Comparison of ENCODE assay signal across 8 mouse cellular contexts in the genomic region with DNA sequence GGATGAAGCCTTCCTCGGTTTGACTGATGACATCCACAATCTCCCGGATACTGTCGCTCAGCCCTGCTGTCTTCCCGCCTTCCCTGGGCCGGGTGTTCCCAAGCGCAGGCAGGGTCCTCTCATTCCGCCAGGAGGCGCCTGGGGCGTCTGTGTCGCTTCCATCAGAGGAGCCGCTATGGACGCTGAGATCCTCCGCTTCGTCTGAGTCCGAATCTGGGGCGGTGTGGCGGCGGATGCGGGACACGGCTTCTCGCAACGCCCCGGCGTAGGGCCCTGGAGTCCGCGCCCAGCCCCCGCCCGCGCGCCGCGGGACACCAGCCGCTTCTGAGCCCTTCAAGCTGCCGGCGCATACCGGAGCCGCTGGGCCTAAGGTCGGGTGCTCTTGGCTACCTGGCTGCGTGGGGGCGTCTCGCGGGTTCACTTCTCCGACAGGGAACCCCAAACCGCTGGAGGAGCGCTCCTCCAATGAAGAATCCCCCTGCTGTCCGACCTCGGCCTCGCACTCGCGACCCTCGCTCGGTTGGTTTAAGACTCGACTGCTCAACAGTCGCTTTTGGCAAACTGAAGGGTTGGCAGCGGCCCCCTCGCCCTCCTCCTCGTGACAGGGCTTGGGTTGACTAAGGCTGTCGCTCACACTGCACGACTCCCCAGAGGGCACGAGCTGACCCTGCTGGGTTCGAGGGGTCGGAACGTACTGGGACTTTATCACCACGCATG. TPM values are rescaled to one million over a fixed set of nuclear protein-coding genes. Genes with fewer than 3 reads are reported as not detected.
A peak's percentile ranks its signal among the peaks of the same experiment; 100 is the strongest.
DNase-seq lines count a peak whose midpoint lies in the region; ATAC-seq and TF ChIP-seq lines count a peak whose summit lies in the region.

No protein-coding gene starts in this region.

- no peak for TF ChIP-seq EP300 in stomach, postnatal 0 days (optimal IDR thresholded peaks at IDR 0.05)

- peak; percentile 69 to 88 for DNase-seq in adrenal gland, adult (ENCODE audit: inconsistent age in 2 of 2, low spot score in 1 of 2)
- DNase-seq in adrenal gland, adult 8-10 months: no peak
- peak; percentile 60 for DNase-seq in liver, embryonic 11.5 days (ENCODE audit: low spot score)
- peak; percentile 74 for DNase-seq in midbrain, postnatal 0 days (ENCODE audit: low spot score)
- peak; percentile 78 for DNase-seq in stomach, postnatal 0 days (ENCODE audit: low spot score)

- H3K4me3 ChIP-seq in embryonic facial prominence, embryonic 13.5 days: peak overlapping the region; percentile 49
- H3K4me3 ChIP-seq in heart, embryonic 11.5 days (ENCODE audit: low read depth, low read length): peak overlapping the region; percentile 41
- H3K4me3 ChIP-seq in kidney, embryonic 15.5 days (replicated peaks): peak overlapping the region; percentile 53
- peak overlapping the region; percentile 49 for H3K4me3 ChIP-seq in liver, embryonic 11.5 days (ENCODE audit: low read depth, low read length)
- H3K4me3 ChIP-seq in midbrain, postnatal 0 days (ENCODE audit: low read depth, low read length): peak overlapping the region; percentile 45
- H3K4me3 ChIP-seq in stomach, postnatal 0 days (ENCODE audit: low read depth, low read length): peak overlapping the region; percentile 45

- H3K4me2 ChIP-seq in embryonic facial prominence, embryonic 13.5 days: peak overlapping the region; percentile 88
- H3K4me2 ChIP-seq in heart, embryonic 11.5 days: peak overlapping the region; percentile 74
- peak overlapping the region; percentile 92 for H3K4me2 ChIP-seq in kidney, embryonic 15.5 days
- peak overlapping the region; percentile 72 for H3K4me2 ChIP-seq in liver, embryonic 11.5 days
- H3K4me2 ChIP-seq in midbrain, postnatal 0 days (ENCODE audit: low read depth, low read length, poor library complexity, severe bottlenecking): peak overlapping the region; percentile 85
- peak overlapping the region; percentile 79 for H3K4me2 ChIP-seq in stomach, postnatal 0 days (replicated peaks; ENCODE audit: low read depth)

- peak; percentile 73 for TF ChIP-seq CTCF in midbrain, postnatal 0 days (IDR thresholded peaks at IDR 0.05)
- TF ChIP-seq CTCF in stomach, postnatal 0 days (IDR thresholded peaks at IDR 0.05; ENCODE audit: low read depth): peak; percentile 76

- H3K9ac ChIP-seq in embryonic facial prominence, embryonic 13.5 days: peak overlapping the region; percentile 67
- H3K9ac ChIP-seq in heart, embryonic 11.5 days (ENCODE audit: low read depth, low read length): peak overlapping the region; percentile 50
- H3K9ac ChIP-seq in kidney, embryonic 15.5 days: peak overlapping the region; percentile 47
- H3K9ac ChIP-seq in liver, embryonic 11.5 days (ENCODE audit: low read depth, low read length): no peak overlapping the region
- H3K9ac ChIP-seq in midbrain, postnatal 0 days (replicated peaks; ENCODE audit: low read length, poor library complexity, severe bottlenecking): peak overlapping the region; percentile 60
- H3K9ac ChIP-seq in stomach, postnatal 0 days (ENCODE audit: low read length): peak overlapping the region; percentile 52; the same call in 1 of the 2 replicates

- no peaks in the 10 kb centered on the region for H3K9me3 ChIP-seq in embryonic facial prominence, embryonic 13.5 days
- H3K9me3 ChIP-seq in heart, embryonic 11.5 days (replicated peaks; ENCODE audit: control insufficient read depth, low read length): no peaks in the 10 kb centered on the region
- H3K9me3 ChIP-seq in kidney, embryonic 15.5 days (replicated peaks): no peaks in the 10 kb centered on the region
- H3K9me3 ChIP-seq in liver, embryonic 11.5 days (ENCODE audit: control insufficient read depth, low read length): no peaks in the 10 kb centered on the region
- H3K9me3 ChIP-seq in midbrain, postnatal 0 days (ENCODE audit: low read length): no peaks in the 10 kb centered on the region
- H3K9me3 ChIP-seq in stomach, postnatal 0 days (ENCODE audit: control insufficient read depth, low read length): no peaks in the 10 kb centered on the region

- WGBS in embryonic facial prominence, embryonic 13.5 days: 1% methylated on average over 64 of the region's 64 CpGs
- 1% methylated on average over 64 of the region's 64 CpGs for WGBS in heart, embryonic 11.5 days (ENCODE audit: insufficient replicate concordance)
- WGBS in kidney, embryonic 15.5 days: under 1% methylated on average over 64 of the region's 64 CpGs
- WGBS in liver, embryonic 11.5 days: 1% methylated on average over 64 of the region's 64 CpGs
- under 1% methylated on average over 61 of the region's 64 CpGs for WGBS in midbrain, postnatal 0 days
- 3% methylated on average over 63 of the region's 64 CpGs for WGBS in stomach, postnatal 0 days

- H3K4me1 ChIP-seq in embryonic facial prominence, embryonic 13.5 days: peaks cover 53% of the 10 kb centered on the region
- H3K4me1 ChIP-seq in heart, embryonic 11.5 days (ENCODE audit: control insufficient read depth, insufficient read depth, low read length): peaks cover 51% of the 10 kb centered on the region
- peaks cover 56% of the 10 kb centered on the region for H3K4me1 ChIP-seq in kidney, embryonic 15.5 days
- H3K4me1 ChIP-seq in liver, embryonic 11.5 days (replicated peaks; ENCODE audit: control insufficient read depth, insufficient read depth, low read length): peaks cover 39% of the 10 kb centered on the region
- peaks cover 18% of the 10 kb centered on the region for H3K4me1 ChIP-seq in midbrain, postnatal 0 days (ENCODE audit: insufficient read depth, low read length)
- peaks cover 2% of the 10 kb centered on the region; the same call in 1 of the 2 replicates for H3K4me1 ChIP-seq in stomach, postnatal 0 days (replicated peaks; ENCODE audit: control insufficient read depth, insufficient read depth)

- H3K27me3 ChIP-seq in embryonic facial prominence, embryonic 13.5 days: peaks cover 100% of the 10 kb centered on the region
- peaks cover 96% of the 10 kb centered on the region for H3K27me3 ChIP-seq in heart, embryonic 11.5 days (ENCODE audit: control insufficient read depth, insufficient read depth, low read length)
- H3K27me3 ChIP-seq in kidney, embryonic 15.5 days: peaks cover 100% of the 10 kb centered on the region
- H3K27me3 ChIP-seq in liver, embryonic 11.5 days (replicated peaks; ENCODE audit: control insufficient read depth, insufficient read depth, low read length): peaks cover 97% of the 10 kb centered on the region
- H3K27me3 ChIP-seq in midbrain, postnatal 0 days (ENCODE audit: insufficient read depth, low read length): peaks cover 80% of the 10 kb centered on the region
- peaks cover 23% of the 10 kb centered on the region for H3K27me3 ChIP-seq in stomach, postnatal 0 days (ENCODE audit: control insufficient read depth, insufficient read depth, low read length)

- no peaks in the 10 kb centered on the region for H3K36me3 ChIP-seq in embryonic facial prominence, embryonic 13.5 days
- no peaks in the 10 kb centered on the region for H3K36me3 ChIP-seq in heart, embryonic 11.5 days (ENCODE audit: control insufficient read depth, insufficient read depth, low read length)
- no peaks in the 10 kb centered on the region for H3K36me3 ChIP-seq in kidney, embryonic 15.5 days
- H3K36me3 ChIP-seq in liver, embryonic 11.5 days (ENCODE audit: control insufficient read depth, insufficient read depth, low read length): no peaks in the 10 kb centered on the region
- H3K36me3 ChIP-seq in midbrain, postnatal 0 days (ENCODE audit: insufficient read depth, low read length): no peaks in the 10 kb centered on the region
- no peaks in the 10 kb centered on the region for H3K36me3 ChIP-seq in stomach, postnatal 0 days (ENCODE audit: control insufficient read depth, insufficient read depth, low read length)

- ATAC-seq in embryonic facial prominence, embryonic 13.5 days (ENCODE audit: insufficient number of reproducible peaks, insufficient read depth, low FRiP score, low TSS enrichment, low read depth): no peak
- ATAC-seq in heart, embryonic 11.5 days (replicated peaks; ENCODE audit: insufficient number of reproducible peaks, low FRiP score, low TSS enrichment): peak; percentile 24; the same call in 1 of the 2 replicates
- ATAC-seq in kidney, embryonic 15.5 days (replicated peaks; ENCODE audit: low FRiP score): peak; percentile 45
- ATAC-seq in liver, embryonic 11.5 days (replicated peaks; ENCODE audit: low FRiP score): no peak
- no peak for ATAC-seq in midbrain, postnatal 0 days (ENCODE audit: low FRiP score)
- 0 out of 2 replicates have a peak, but pooled peaks have one; percentile 43 for ATAC-seq in stomach, postnatal 0 days (ENCODE audit: low FRiP score, low TSS enrichment)

- H3K27ac ChIP-seq in embryonic facial prominence, embryonic 13.5 days: no peak overlapping the region
- H3K27ac ChIP-seq in heart, embryonic 11.5 days (ENCODE audit: low read depth, low read length): no peak overlapping the region
- H3K27ac ChIP-seq in kidney, embryonic 15.5 days: no peak overlapping the region
- no peak overlapping the region for H3K27ac ChIP-seq in liver, embryonic 11.5 days (ENCODE audit: low read depth, low read length)
- H3K27ac ChIP-seq in midbrain, postnatal 0 days (ENCODE audit: low read depth, low read length): no peak overlapping the region
- no peak overlapping the region for H3K27ac ChIP-seq in stomach, postnatal 0 days (replicated peaks)

RNA-seq across cellular contexts. Expression of a gene that starts 3.8 kb away (rescaled TPM):
- total RNA-seq in adrenal gland, adult 8-10 months (2022): 1 to 10 TPM in 1 of 4 experiments, under 1 TPM in 3; 0.29 to 1.1 (median 0.61) TPM
- polyA plus RNA-seq in embryonic facial prominence, embryonic 13.5 days (2015; fragmentation: Nextera tagmentation; extraction: Ambion mirVana): 0.07 TPM in 1 of 2 replicates, not detected in the other
- polyA plus RNA-seq in heart, embryonic 11.5 days (2014; fragmentation: Nextera tagmentation; extraction: Ambion mirVana): 0.11 and 0.25 TPM in 2 replicates
- 2.9 and 3.2 TPM in 2 replicates for polyA plus RNA-seq in kidney, embryonic 15.5 days (2015; fragmentation: Nextera tagmentation; extraction: Ambion mirVana)
- 0.12 and 0.16 TPM in 2 replicates for polyA plus RNA-seq in liver, embryonic 11.5 days (2014; fragmentation: Nextera tagmentation; extraction: Ambion mirVana)
- total RNA-seq in midbrain, postnatal 0 days (2014; rRNA removed): 5.5 and 7.3 TPM in 2 replicates
- 0.51 and 0.64 TPM in 2 replicates for polyA plus RNA-seq in midbrain, postnatal 0 days (2015; fragmentation: Nextera tagmentation; extraction: Ambion mirVana)
- 0.02 TPM in 1 of 2 replicates, not detected in the other for polyA plus RNA-seq in stomach, postnatal 0 days (2015; fragmentation: Nextera tagmentation; extraction: Ambion mirVana)

RNA-seq across cellular contexts. Expression of a gene that starts 15.8 kb away (rescaled TPM):
- not detected for total RNA-seq in adrenal gland, adult 8-10 months (2022)
- polyA plus RNA-seq in embryonic facial prominence, embryonic 13.5 days (2015; fragmentation: Nextera tagmentation; extraction: Ambion mirVana): not detected in 2 replicates
- not detected in 2 replicates for polyA plus RNA-seq in heart, embryonic 11.5 days (2014; fragmentation: Nextera tagmentation; extraction: Ambion mirVana)
- 0.06 TPM in 1 of 2 replicates, not detected in the other for polyA plus RNA-seq in kidney, embryonic 15.5 days (2015; fragmentation: Nextera tagmentation; extraction: Ambion mirVana)
- polyA plus RNA-seq in liver, embryonic 11.5 days (2014; fragmentation: Nextera tagmentation; extraction: Ambion mirVana): not detected in 2 replicates
- 0.33 TPM in 2 replicates for total RNA-seq in midbrain, postnatal 0 days (2014; rRNA removed)
- polyA plus RNA-seq in midbrain, postnatal 0 days (2015; fragmentation: Nextera tagmentation; extraction: Ambion mirVana): 0.81 and 1.1 TPM in 2 replicates
- polyA plus RNA-seq in stomach, postnatal 0 days (2015; fragmentation: Nextera tagmentation; extraction: Ambion mirVana): not detected in 2 replicates

RNA-seq across cellular contexts. Expression of a gene that starts 25.8 kb away (rescaled TPM):
- total RNA-seq in adrenal gland, adult 8-10 months (2022): 10 to 100 TPM; 76.0 to 83.8 (median 79.2) TPM
- polyA plus RNA-seq in embryonic facial prominence, embryonic 13.5 days (2015; fragmentation: Nextera tagmentation; extraction: Ambion mirVana): 90.4 and 92.5 TPM in 2 replicates
- polyA plus RNA-seq in heart, embryonic 11.5 days (2014; fragmentation: Nextera tagmentation; extraction: Ambion mirVana): 72.1 and 74.7 TPM in 2 replicates
- polyA plus RNA-seq in kidney, embryonic 15.5 days (2015; fragmentation: Nextera tagmentation; extraction: Ambion mirVana): 98.5 and 100 TPM in 2 replicates
- polyA plus RNA-seq in liver, embryonic 11.5 days (2014; fragmentation: Nextera tagmentation; extraction: Ambion mirVana): 128 and 140 TPM in 2 replicates
- 45.1 and 50.6 TPM in 2 replicates for total RNA-seq in midbrain, postnatal 0 days (2014; rRNA removed)
- polyA plus RNA-seq in midbrain, postnatal 0 days (2015; fragmentation: Nextera tagmentation; extraction: Ambion mirVana): 50.6 and 57.4 TPM in 2 replicates
- 56.2 TPM in 2 replicates for polyA plus RNA-seq in stomach, postnatal 0 days (2015; fragmentation: Nextera tagmentation; extraction: Ambion mirVana)

RNA-seq across cellular contexts. Expression of a gene that starts 27.5 kb away (rescaled TPM):
- 10 to 100 TPM in 1 of 4 experiments, 1 to 10 TPM in 1, under 1 TPM in 2; 0.49 to 12.9 (median 5.0) TPM for total RNA-seq in adrenal gland, adult 8-10 months (2022)
- 4.9 and 5.3 TPM in 2 replicates for polyA plus RNA-seq in embryonic facial prominence, embryonic 13.5 days (2015; fragmentation: Nextera tagmentation; extraction: Ambion mirVana)
- polyA plus RNA-seq in heart, embryonic 11.5 days (2014; fragmentation: Nextera tagmentation; extraction: Ambion mirVana): not detected in 2 replicates
- polyA plus RNA-seq in kidney, embryonic 15.5 days (2015; fragmentation: Nextera tagmentation; extraction: Ambion mirVana): 0.12 and 0.31 TPM in 2 replicates
- polyA plus RNA-seq in liver, embryonic 11.5 days (2014; fragmentation: Nextera tagmentation; extraction: Ambion mirVana): not detected in 2 replicates
- 0.38 and 1.5 TPM in 2 replicates for total RNA-seq in midbrain, postnatal 0 days (2014; rRNA removed)
- not detected in 2 replicates for polyA plus RNA-seq in midbrain, postnatal 0 days (2015; fragmentation: Nextera tagmentation; extraction: Ambion mirVana)
- 0.11 TPM in 1 of 2 replicates, not detected in the other for polyA plus RNA-seq in stomach, postnatal 0 days (2015; fragmentation: Nextera tagmentation; extraction: Ambion mirVana)

RNA-seq across cellular contexts. Expression of a gene that starts 42.5 kb away (rescaled TPM):
- total RNA-seq in adrenal gland, adult 8-10 months (2022): 100 to 1,000 TPM; 153 to 163 (median 159) TPM
- 44.1 and 44.6 TPM in 2 replicates for polyA plus RNA-seq in embryonic facial prominence, embryonic 13.5 days (2015; fragmentation: Nextera tagmentation; extraction: Ambion mirVana)
- 22.8 and 30.7 TPM in 2 replicates for polyA plus RNA-seq in heart, embryonic 11.5 days (2014; fragmentation: Nextera tagmentation; extraction: Ambion mirVana)
- polyA plus RNA-seq in kidney, embryonic 15.5 days (2015; fragmentation: Nextera tagmentation; extraction: Ambion mirVana): 51.9 and 55.6 TPM in 2 replicates
- polyA plus RNA-seq in liver, embryonic 11.5 days (2014; fragmentation: Nextera tagmentation; extraction: Ambion mirVana): 25.3 and 25.8 TPM in 2 replicates
- total RNA-seq in midbrain, postnatal 0 days (2014; rRNA removed): 122 and 144 TPM in 2 replicates
- 89.2 and 93.8 TPM in 2 replicates for polyA plus RNA-seq in midbrain, postnatal 0 days (2015; fragmentation: Nextera tagmentation; extraction: Ambion mirVana)
- 29.5 and 33.1 TPM in 2 replicates for polyA plus RNA-seq in stomach, postnatal 0 days (2015; fragmentation: Nextera tagmentation; extraction: Ambion mirVana)

Comparison
In these comparisons a context has a peak if more than half of its experiments do, and no peak if none do; other contexts are left out.
1. ATAC-seq: peak in heart, embryonic 11.5 days (single experiment), kidney, embryonic 15.5 days (single experiment) and stomach, postnatal 0 days (single experiment); none in embryonic facial prominence, embryonic 13.5 days (single experiment), liver, embryonic 11.5 days (single experiment) and midbrain, postnatal 0 days (single experiment).
2. Peak in every context shown above with its lines, with median percentiles within 50 percentile points of each other: H3K4me2 ChIP-seq and H3K4me3 ChIP-seq.